Mouse (Mus musculus): ENCODE measurements around the gene Scarb2. TPM values are rescaled to one million over a fixed set of nuclear protein-coding genes. Genes with fewer than 3 reads are reported as not detected.

The Scarb2 gene
- polyA plus RNA-seq, 1 experiment from 2014 or later, result 7.9 TPM

DNA sequence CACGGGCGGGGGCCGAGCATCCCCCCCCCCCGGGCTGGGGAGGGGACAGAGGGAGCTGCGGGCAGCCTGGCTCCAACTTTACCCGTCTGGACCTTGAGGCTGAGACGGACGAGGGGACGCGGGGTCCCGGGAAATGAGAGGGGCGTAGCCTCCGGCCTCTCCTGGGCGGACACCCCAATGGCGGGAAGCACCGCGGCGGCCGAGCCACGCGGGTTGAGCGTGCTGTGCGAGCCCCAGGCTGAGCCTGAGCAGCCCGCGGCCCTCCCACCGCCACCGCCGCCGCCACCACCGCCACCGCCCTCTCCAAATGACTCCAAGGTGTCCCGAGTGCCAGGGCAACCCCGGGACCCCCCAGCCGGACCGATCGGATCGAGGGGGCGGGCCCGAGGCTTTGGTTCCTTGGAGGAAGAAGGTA, 72.1 kb downstream of the Scarb2 start:
- H3K27ac ChIP-seq, result peak overlapping the region; percentile 86
- H3K4me3 ChIP-seq, result peak overlapping the region; percentile 93
- no peaks in the 10 kb centered on the region for H3K27me3 ChIP-seq
- ATAC-seq (ENCODE audit: insufficient number of reproducible peaks, insufficient read depth, low FRiP score, low TSS enrichment, low read depth), result peak; percentile 40; the same call in 1 of the 2 replicates
- peak overlapping the region; percentile 83 for H3K4me2 ChIP-seq
- peaks cover 7% of the 10 kb centered on the region for H3K4me1 ChIP-seq
- WGBS, result 0% methylated on average over 19 of the region's 39 CpGs
- H3K9me3 ChIP-seq, result no peaks in the 10 kb centered on the region
- H3K36me3 ChIP-seq, result 0 out of 2 replicates have a peak, but pooled peaks cover 6% of the 10 kb centered on the region
- H3K9ac ChIP-seq, result peak overlapping the region; percentile 95

- H3K9ac ChIP-seq, result peak overlapping the region; percentile 95
- ATAC-seq (ENCODE audit: insufficient number of reproducible peaks, insufficient read depth, low FRiP score, low TSS enrichment, low read depth), result no peak
- H3K27me3 ChIP-seq, result no peaks in the 10 kb centered on the region
- H3K27ac ChIP-seq, result peak overlapping the region; percentile 86; the same call in 1 of the 2 replicates
- peak overlapping the region; percentile 83 for H3K4me2 ChIP-seq
- H3K4me1 ChIP-seq, result peaks cover 7% of the 10 kb centered on the region
- H3K4me3 ChIP-seq, result peak overlapping the region; percentile 93
- H3K9me3 ChIP-seq, result no peaks in the 10 kb centered on the region
- WGBS, result 2% methylated on average over 12 of the region's 12 CpGs
- peaks cover 11% of the 10 kb centered on the region for H3K36me3 ChIP-seq
Observed at GRCm38 (mm10) chr5:92434070-92434469, 72.6 kb downstream of the Scarb2 start.

DNA sequence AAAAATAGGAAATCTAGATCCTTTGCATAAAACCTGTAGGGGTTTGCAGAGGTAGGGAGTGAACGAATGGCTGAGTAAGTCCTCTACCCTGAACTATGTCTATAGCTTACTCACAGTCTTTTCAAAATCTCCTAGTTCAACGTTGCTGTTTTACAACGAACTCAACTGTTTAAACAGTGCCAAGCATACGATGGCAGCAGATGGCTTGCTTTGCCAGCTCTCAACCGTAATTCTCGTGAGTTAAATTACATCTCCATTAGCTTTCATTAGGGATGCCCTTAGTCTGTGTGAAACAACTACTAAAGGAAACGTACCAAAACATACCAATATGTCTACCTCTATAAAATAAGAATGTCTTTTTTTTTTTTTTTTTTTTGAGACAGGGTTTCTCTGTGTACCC, 75.0 kb downstream of the Scarb2 start:
- Histone ChIP-seq H3K27me3 (no peaks in the 10 kb centered on the region), H3K9ac (no peak overlapping the region), H3K27ac (no peak overlapping the region), H3K36me3 (peaks cover 34% of the 10 kb centered on the region), H3K4me1 (peaks cover 7% of the 10 kb centered on the region), H3K4me2 (no peak overlapping the region), H3K4me3 (no peak overlapping the region), H3K9me3 (no peaks in the 10 kb centered on the region)
- WGBS, result 86% methylated on average over 7 of the region's 7 CpGs
- no peak for ATAC-seq (ENCODE audit: insufficient number of reproducible peaks, insufficient read depth, low FRiP score, low TSS enrichment, low read depth)

DNA sequence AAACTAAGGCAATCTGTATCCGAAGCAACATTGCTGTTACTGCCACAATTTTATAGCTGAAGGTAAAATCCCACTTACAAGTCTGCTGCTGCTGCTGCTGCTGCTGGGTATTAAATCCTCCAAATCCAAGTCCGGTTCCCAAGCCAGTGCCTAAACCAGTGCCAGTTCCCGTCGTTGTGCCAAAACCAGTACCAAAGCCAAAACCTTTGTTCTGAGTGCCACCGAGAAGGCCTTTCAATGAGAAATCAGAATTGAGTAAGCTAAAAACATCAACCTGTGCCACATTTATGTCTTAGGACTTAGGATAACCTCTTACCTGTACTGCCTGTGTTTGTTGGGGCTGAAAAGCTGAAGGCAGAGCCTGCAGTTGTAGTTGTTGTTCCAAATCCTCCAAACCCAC, 75.9 kb downstream of the Scarb2 start:
- Histone ChIP-seq H3K9me3 (no peaks in the 10 kb centered on the region), H3K27ac (no peak overlapping the region), H3K27me3 (no peaks in the 10 kb centered on the region), H3K4me2 (no peak overlapping the region), H3K9ac (no peak overlapping the region), H3K4me3 (no peak overlapping the region), H3K4me1 (peaks cover 7% of the 10 kb centered on the region), H3K36me3 (peaks cover 38% of the 10 kb centered on the region)
- ATAC-seq (ENCODE audit: insufficient number of reproducible peaks, insufficient read depth, low FRiP score, low TSS enrichment, low read depth), result no peak
- WGBS, result 92% methylated on average over 5 of the region's 5 CpGs

- Histone ChIP-seq H3K27me3 (no peaks in the 10 kb centered on the region), H3K4me2 (no peak overlapping the region), H3K36me3 (peaks cover 81% of the 10 kb centered on the region), H3K27ac (no peak overlapping the region), H3K4me1 (no peaks in the 10 kb centered on the region), H3K9ac (no peak overlapping the region), H3K4me3 (no peak overlapping the region), H3K9me3 (no peaks in the 10 kb centered on the region)
- WGBS, result 95% methylated on average over 11 of the region's 11 CpGs
- no peak for ATAC-seq (ENCODE audit: insufficient number of reproducible peaks, insufficient read depth, low FRiP score, low TSS enrichment, low read depth)
Observed at GRCm38 (mm10) chr5:92424126-92424525, 82.5 kb downstream of the Scarb2 start.

DNA sequence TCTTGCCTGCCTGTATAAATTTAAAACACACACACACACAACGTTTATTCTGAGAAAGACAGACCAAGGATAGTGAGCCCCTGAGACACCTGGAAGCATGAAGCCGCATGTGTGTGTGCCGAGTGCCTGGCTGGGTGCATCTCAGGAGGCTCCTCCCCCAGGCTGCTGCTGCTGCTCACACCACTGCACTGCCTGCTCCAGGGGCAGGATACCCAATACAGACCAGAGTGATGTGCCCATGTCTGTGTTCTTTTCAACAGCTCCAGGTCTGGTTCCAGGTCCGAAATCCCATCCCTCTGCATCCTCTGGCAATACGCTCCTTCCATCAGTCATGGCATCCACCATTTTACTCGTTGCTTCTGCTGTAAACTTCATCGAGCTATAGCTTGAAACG, 92.7 kb downstream of the Scarb2 start:
- H3K9ac ChIP-seq, result no peak overlapping the region
- H3K9me3 ChIP-seq, result no peaks in the 10 kb centered on the region
- H3K4me3 ChIP-seq, result no peak overlapping the region
- H3K27me3 ChIP-seq, result no peaks in the 10 kb centered on the region
- no peak for ATAC-seq (ENCODE audit: insufficient number of reproducible peaks, insufficient read depth, low FRiP score, low TSS enrichment, low read depth)
- H3K4me1 ChIP-seq, result no peaks in the 10 kb centered on the region
- H3K36me3 ChIP-seq, result peaks cover 44% of the 10 kb centered on the region
- H3K27ac ChIP-seq, result no peak overlapping the region
- WGBS, result 81% methylated on average over 8 of the region's 8 CpGs
- H3K4me2 ChIP-seq, result no peak overlapping the region

- Histone ChIP-seq H3K36me3 (peaks cover 40% of the 10 kb centered on the region), H3K4me2 (no peak overlapping the region), H3K27ac (no peak overlapping the region), H3K4me3 (no peak overlapping the region), H3K9ac (no peak overlapping the region), H3K9me3 (no peaks in the 10 kb centered on the region), H3K27me3 (no peaks in the 10 kb centered on the region), H3K4me1 (no peaks in the 10 kb centered on the region)
- WGBS, result 83% methylated on average over 11 of the region's 11 CpGs
- ATAC-seq (ENCODE audit: insufficient number of reproducible peaks, insufficient read depth, low FRiP score, low TSS enrichment, low read depth), result 0 out of 2 replicates have a peak, but pooled peaks have one; percentile 37
Observed at GRCm38 (mm10) chr5:92413271-92413981, 93.2 kb downstream of the Scarb2 start.

DNA sequence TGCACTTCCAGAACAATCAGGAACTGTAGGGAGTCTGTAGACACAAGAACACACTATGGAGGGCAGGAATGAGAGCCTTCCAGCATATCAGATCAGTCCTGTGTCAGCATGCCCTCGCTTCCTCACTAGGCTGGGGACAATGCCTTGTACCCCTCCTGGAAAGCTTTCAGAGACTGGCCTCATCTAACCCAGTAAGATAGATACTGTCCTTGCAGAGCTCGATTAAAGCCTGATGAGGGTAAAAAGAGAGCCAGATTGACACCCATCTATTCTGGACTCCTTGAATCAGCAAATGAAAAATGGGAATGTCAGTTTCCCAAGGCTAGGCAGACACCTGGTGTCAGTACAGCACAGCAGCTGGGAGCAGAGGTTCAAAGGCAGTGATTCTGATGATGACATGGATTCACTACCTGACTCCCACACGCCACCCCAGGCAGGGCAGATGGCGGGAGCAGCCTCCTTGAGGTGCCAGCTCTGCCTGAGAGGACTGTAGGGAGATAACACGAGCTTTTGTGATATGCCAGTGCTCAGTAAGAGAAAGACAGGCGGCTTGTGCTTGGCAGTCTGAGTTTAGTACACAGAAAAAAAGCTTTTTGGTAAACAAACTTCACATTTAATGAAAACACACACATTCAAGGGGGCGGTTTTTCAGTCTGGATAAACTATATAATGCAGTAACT, 95.0 kb downstream of the Scarb2 start:
- WGBS, result 71% methylated on average over 7 of the region's 7 CpGs
- H3K4me3 ChIP-seq, result no peak overlapping the region
- no peaks in the 10 kb centered on the region for H3K9me3 ChIP-seq
- no peaks in the 10 kb centered on the region for H3K4me1 ChIP-seq
- H3K36me3 ChIP-seq, result peaks cover 23% of the 10 kb centered on the region
- no peak for ATAC-seq (ENCODE audit: insufficient number of reproducible peaks, insufficient read depth, low FRiP score, low TSS enrichment, low read depth)
- no peak overlapping the region for H3K9ac ChIP-seq
- no peak overlapping the region for H3K27ac ChIP-seq
- no peaks in the 10 kb centered on the region for H3K27me3 ChIP-seq
- no peak overlapping the region for H3K4me2 ChIP-seq

- Histone ChIP-seq H3K27me3 (no peaks in the 10 kb centered on the region), H3K4me3 (no peak overlapping the region), H3K4me1 (no peaks in the 10 kb centered on the region), H3K9me3 (no peaks in the 10 kb centered on the region), H3K27ac (no peak overlapping the region), H3K9ac (no peak overlapping the region), H3K36me3 (peaks cover 17% of the 10 kb centered on the region), H3K4me2 (no peak overlapping the region)
- no peak for ATAC-seq (ENCODE audit: insufficient number of reproducible peaks, insufficient read depth, low FRiP score, low TSS enrichment, low read depth)
- WGBS, result 82% methylated on average over 5 of the region's 5 CpGs
Observed at GRCm38 (mm10) chr5:92410486-92410885, 96.1 kb downstream of the Scarb2 start.

GRCm38 (mm10) chr5:92409361-92410155, 97.1 kb downstream of the Scarb2 start:
- H3K9me3 ChIP-seq, result no peaks in the 10 kb centered on the region
- WGBS, result 79% methylated on average over 9 of the region's 9 CpGs
- no peak overlapping the region for H3K27ac ChIP-seq
- no peaks in the 10 kb centered on the region; the same call in 1 of the 2 replicates for H3K4me1 ChIP-seq
- no peak overlapping the region for H3K4me3 ChIP-seq
- peaks cover 10% of the 10 kb centered on the region for H3K36me3 ChIP-seq
- no peak overlapping the region for H3K4me2 ChIP-seq
- H3K27me3 ChIP-seq, result no peaks in the 10 kb centered on the region
- H3K9ac ChIP-seq, result no peak overlapping the region
- ATAC-seq (ENCODE audit: insufficient number of reproducible peaks, insufficient read depth, low FRiP score, low TSS enrichment, low read depth), result no peak

GRCm38 (mm10) chr5:92404400-92404678, 102.3 kb downstream of the Scarb2 start:
- H3K9me3 ChIP-seq, result no peaks in the 10 kb centered on the region
- H3K36me3 ChIP-seq, result no peaks in the 10 kb centered on the region
- H3K4me1 ChIP-seq, result no peaks in the 10 kb centered on the region; the same call in 1 of the 2 replicates
- no peak for ATAC-seq (ENCODE audit: insufficient number of reproducible peaks, insufficient read depth, low FRiP score, low TSS enrichment, low read depth)
- H3K9ac ChIP-seq, result no peak overlapping the region
- 15% methylated on average over 2 of the region's 2 CpGs for WGBS
- no peak overlapping the region for H3K4me3 ChIP-seq
- no peak overlapping the region for H3K4me2 ChIP-seq
- no peaks in the 10 kb centered on the region for H3K27me3 ChIP-seq
- H3K27ac ChIP-seq, result no peak overlapping the region

Measured in embryonic facial prominence, embryonic 13.5 days (tissue).